Mouse (Mus musculus): Measurements from ENCODE around the gene Atg2a. TPM values are rescaled to one million over a fixed set of nuclear protein-coding genes. Genes with fewer than 3 reads are reported as not detected.
A peak's percentile ranks its signal among the peaks of the same experiment; 100 is the strongest.
"Not testable (repeated sequence)": the region's sequence is repeated elsewhere in the genome, so short reads cannot be mapped to it uniquely, and the experiment has no call there.

Atg2a gene
- total RNA-seq, 2 experiments from 2014 or later = 8.1 to 9.4 TPM

DNA sequence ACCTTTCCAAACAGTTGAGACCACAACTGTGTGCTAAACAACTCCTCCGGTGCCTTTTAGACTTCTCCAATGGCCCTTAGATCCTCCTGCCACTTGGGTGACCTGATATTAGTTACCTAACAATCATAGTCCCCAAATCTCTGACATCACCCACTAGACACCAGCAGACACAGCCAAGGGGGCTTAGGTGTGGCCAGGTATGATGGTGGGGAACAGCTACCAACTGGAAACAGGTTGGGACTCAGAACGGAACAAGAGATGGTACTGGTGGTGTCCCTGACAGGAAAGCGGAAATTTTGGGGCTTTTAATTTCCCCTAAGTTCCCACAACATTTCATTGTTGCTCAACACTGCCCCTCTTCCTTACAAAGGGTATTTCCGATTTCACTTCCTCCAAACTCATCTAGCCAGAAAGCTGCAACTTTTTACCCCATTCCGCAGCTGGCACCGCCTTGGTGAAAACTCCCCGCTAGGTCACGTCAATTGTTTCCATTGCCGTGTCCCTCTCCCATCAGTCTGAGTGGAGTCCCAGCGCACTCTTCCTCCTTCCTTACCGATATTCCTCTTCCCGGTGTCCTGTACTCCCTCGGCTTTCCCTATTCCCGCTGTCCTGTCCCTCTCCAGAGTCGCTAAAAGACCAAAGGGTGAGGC lies 34.4 kb downstream of the Atg2a start:
- ATAC-seq (replicated peaks; ENCODE audit: poor library complexity) = peak; percentile 43

DNA sequence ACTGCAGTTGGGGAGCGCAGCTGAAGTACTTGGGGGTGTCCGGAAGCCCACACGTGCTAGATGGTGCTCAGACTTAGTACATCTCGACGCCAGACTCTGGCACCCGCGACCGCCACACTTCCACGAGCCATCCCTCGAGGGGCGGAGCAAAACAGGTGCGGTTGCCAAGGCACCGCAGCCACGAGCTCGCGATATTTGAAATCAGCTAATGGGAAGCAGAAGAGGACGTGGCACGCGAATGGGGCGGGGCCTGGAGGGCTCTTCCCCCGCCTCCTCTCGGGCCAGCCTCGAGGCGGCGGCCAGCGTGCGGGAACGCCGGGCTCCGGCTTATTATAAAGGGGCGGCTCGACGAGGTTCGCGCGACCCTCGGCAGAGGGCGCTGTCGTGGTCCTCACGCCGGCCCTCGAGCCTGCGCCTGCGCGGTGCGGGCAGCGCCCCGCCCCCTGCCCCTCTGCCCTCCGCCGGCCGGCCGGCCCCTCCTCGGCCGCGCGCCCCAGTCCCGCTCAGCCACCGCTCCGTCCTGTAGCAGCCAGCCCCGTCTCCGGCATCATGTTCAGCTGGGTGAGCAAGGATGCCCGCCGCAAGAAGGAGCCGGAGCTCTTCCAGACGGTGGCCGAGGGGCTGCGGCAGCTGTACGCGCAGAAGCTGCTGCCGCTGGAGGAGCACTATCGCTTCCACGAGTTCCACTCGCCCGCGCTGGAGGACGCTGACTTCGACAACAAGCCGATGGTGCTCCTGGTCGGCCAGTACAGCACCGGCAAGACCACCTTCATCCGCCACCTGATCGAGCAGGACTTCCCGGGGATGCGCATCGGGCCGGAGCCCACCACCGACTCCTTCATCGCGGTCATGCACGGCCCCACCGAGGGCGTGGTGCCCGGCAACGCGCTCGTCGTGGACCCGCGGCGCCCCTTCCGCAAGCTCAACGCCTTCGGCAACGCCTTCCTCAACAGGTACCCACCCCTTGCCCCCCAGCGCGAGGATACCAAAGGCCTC lies 35.3 kb downstream of the Atg2a start, which contains the start of gene Ehd1:
Gene Ehd1, plus strand, starts transcription at position 300 of the 996 bp plus-strand sequence.
- peak; percentile 87 for ATAC-seq (replicated peaks; ENCODE audit: poor library complexity)

DNA sequence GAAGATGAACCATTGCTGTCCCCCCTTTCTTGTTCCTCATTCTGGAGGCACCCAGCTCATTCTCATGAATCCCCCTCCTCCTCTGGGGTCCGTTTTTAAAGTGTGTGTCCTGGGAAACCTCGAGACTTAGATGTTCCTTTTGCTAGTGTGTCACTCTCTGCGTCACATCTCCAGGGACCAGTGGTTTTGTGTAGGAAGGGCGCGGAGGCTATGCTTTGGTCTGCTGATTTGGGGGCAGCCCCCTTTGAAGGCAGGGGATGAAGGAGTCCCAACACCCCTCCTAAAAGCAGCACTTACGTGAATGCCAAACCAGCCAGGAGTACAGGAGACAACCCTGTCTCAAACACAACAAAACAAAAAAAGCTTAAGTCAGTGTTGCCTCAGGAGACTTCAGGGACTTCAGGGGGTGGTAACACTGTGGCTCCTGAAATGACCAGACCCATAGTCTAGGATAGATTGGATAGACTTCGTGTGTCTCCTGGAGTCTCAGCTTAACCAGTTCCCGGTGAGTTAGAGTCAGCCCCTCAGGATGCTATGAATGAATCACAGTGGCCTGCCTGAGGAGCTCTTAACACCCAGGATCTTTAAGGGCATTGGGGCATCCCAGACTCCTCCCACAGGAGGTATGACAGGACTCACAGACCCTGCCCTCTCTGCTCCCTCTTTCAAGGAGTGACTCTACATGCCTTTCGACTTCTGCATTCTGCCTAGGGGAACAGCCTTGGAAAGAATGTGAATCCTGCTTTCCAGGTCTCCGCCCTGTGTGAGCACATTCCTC lies 36.4 kb downstream of the Atg2a start:
- peak; percentile 33 for ATAC-seq (replicated peaks; ENCODE audit: poor library complexity)

DNA sequence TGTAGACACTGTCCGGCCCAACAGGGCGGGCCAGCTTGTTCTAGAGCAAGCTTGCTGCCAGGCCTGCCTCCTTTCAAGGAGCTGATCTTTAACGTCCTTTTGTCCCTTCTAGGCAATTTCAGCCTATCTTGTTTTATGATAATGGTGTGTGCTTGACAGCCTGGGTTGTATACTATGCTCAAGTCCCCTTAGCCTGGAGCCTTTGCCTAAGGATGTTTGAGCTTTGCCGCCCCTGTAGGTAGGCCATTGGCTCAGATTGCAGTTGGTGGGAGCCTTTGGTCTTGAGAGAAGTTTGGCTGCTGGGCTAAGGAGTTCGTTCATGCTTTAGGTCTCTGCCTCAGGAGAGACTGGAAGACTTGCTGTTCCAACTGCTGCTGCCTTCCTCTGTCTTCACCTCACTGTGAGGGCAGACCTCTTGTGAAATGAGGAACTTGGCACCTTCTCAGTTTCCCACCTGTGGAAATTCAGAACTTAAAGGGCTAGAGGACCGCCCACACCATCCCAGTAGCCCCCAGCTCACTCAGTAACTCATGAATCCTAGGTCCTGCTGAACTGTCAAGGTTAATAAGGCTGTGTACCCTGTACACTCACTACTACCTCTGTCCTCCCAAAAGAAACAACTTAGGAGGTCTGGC lies 37.1 kb downstream of the Atg2a start:
- ATAC-seq (replicated peaks; ENCODE audit: poor library complexity) = no peak

DNA sequence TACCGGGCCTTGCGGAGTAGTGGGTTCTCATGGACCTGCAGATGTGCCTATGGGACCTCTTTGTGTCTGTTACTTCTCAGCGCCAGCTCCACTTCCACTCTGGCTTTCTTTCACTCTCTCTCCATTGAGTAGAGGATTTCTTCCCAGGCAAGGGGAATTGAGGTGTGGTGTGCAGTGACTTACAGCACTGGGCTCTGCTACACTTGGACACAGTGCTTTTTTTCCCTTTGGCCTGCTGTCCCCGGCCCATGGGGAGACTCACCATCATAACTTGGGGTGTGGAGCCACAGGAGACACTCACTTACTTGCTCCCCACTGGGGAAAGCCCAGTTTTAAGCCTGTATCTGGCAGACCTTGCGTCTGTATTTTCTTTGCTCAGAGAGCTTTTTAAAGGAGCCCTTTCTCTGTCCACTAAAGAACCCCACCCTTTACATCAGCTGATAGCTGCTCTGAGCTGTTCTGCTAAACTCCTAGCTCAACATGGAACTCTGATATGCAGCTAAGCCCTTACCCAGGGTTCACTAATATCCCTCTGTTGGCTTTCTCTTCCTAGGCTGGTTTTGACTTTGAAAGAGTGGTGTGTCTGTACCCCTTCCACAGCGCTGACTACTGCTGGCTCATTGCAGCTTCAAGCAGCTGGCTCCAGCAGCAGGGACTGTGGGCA lies 38.1 kb downstream of the Atg2a start:
- no peak for ATAC-seq (replicated peaks; ENCODE audit: poor library complexity)

DNA sequence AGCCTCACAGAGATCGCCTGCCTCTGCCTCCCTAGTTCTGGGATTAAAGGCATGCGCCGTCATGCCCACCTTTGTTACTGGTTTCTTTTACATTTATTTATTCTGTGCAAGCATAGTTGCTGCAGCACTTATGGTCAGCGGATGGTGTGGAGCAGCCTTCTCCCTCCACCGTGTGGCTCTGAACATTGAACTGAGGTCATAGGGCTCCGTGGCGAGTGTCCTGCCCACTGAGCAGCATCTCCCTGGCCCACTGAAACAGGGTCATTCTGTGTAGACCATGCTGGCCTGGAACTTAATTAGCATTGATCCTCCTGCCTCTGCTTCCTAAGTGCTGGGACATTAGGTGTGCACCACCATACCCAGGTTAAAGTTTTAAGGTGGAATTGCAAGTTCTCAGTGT lies 39.1 kb downstream of the Atg2a start:
- no peak for ATAC-seq (replicated peaks; ENCODE audit: poor library complexity)

DNA sequence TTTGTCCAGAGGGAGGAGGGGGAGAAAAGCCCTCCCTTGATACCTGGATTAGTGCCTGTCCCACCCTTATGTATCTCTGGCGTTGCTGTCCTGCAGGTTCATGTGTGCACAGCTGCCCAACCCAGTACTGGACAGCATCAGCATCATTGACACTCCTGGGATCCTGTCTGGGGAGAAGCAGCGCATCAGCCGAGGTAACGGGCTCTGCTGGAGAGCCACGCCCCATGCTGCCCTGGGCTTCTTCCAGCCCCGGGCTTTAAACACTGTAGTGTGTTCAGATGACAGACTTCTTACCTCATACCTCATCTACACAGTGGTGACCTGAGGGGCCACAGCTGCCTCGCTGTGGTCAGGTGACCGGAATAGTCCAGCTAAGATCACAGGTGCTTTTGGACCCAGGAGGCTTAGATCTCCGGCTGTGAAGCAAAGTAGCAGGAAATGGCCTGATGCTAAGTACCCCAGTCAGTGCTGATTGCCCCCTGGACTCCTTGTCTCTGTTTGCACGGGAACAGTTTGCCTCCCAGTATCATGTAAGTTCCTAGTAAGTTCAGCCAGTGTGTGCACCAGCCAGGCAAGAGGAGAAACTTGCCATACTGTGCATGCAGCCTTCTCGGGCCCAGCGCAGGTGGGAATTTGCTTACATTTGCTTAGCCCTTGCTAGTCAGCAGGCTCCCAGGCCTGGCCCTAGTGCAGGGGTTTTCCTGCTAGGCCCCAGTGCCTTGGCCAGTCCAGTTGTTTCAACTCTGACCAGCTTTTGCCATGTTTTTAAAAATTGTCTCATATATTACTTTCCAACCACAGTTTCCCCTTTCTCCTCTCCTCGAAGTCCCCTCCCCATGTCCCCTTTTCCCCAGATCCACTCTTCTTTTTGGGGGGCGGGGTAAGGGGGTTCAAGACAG lies 39.9 kb downstream of the Atg2a start:
- ATAC-seq (replicated peaks; ENCODE audit: poor library complexity) = no peak

DNA sequence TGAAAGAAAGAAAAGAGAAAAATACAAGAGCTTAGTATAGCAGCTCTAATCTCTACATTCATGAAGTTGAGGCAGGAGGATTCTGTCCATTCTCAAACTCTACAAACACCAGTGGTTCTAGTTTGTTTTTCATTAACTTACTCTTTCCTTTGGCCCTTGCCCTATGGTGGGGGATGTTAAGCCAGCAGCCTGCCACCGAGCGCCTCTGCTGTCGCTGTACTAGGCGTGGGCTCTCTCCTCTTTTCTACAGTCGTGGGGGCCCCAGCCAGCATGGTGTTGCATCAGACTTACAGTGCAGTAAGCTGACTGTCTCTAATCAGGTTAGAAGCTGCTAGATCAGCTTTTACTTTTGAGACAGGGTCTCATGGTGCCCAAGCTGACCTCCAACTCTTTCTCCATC lies 41.5 kb downstream of the Atg2a start:
- ATAC-seq (replicated peaks; ENCODE audit: poor library complexity) = no peak

DNA sequence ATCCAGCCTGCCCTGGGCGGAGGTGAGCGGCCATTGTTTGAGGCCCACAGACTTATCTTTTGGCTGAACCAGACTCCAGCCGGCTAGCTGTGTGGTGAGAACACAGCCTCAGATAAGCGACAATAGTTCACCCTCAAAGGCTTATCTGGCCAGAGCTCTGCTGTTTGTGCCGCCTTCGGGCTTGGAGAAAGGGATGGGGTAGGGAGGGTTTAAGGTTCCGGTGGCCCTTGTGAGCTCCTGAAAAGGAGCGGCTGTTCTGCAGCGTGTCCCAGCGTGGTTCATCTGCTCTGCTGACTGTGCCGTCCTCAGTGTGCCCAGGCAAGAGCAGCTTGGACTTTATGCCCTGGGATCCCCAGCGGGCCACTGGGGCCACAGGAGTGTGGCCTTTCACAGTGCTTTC lies 43.0 kb downstream of the Atg2a start:
- ATAC-seq (replicated peaks; ENCODE audit: poor library complexity) = peak; percentile 88

DNA sequence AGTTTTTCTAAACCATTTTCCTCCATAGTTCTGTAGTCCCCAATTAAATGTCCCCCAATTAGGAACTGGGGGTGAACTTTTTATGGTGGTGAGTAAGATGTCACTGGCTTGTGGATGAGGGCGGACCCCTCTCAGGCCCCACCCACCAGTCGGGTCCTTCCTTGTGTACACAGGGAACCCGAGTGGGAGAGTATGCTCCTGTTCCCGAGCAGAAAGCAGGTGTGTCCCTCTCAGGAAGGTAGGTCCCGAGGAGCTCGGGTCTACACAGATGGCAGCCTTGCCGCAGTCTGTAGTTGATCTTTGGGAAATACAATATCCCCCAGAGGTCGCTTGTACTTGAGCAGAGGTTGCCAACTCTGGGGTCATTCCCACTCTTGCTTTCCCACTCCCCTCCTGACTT lies 43.8 kb downstream of the Atg2a start:
- ATAC-seq (replicated peaks; ENCODE audit: poor library complexity) = no peak

DNA sequence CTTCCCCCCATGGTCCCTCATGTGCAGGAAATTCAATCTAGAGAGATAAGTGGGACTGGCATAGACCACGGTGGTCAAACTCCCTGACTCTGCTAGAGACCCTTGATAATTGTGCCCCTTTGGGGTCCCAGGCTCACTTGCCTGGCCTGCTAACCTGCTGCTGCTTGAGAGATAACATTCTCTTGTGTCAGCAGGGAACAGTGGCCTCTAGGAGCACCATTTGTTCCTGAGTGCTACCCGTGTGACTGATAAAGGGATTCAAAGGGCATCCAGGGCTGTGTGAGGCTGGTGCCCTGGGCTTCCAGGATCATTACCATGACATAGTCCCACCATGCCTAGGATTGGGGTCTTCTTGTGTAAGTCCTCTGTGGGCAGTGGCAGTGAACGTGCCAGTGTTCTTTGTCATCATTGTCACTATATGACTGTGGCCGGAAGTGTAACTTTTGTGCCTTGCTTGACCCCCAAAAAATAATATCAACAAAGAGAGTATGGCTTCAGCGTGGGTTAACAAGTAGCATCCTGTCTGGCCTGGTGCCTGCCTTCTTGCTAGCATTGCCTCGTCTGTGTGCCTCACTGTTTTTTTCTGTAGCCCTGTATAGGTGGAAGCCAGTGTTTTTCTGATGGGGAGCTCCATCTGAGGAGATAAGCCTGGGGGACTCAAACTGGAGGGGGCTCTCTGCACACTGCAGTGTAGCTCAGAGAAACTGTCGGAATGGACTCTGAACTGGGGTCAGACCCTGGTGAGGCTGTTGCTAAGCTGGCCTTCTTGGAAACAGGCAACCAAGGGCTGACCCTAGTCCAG lies 44.4 kb downstream of the Atg2a start:
- peak; percentile 39 for ATAC-seq (replicated peaks; ENCODE audit: poor library complexity)

DNA sequence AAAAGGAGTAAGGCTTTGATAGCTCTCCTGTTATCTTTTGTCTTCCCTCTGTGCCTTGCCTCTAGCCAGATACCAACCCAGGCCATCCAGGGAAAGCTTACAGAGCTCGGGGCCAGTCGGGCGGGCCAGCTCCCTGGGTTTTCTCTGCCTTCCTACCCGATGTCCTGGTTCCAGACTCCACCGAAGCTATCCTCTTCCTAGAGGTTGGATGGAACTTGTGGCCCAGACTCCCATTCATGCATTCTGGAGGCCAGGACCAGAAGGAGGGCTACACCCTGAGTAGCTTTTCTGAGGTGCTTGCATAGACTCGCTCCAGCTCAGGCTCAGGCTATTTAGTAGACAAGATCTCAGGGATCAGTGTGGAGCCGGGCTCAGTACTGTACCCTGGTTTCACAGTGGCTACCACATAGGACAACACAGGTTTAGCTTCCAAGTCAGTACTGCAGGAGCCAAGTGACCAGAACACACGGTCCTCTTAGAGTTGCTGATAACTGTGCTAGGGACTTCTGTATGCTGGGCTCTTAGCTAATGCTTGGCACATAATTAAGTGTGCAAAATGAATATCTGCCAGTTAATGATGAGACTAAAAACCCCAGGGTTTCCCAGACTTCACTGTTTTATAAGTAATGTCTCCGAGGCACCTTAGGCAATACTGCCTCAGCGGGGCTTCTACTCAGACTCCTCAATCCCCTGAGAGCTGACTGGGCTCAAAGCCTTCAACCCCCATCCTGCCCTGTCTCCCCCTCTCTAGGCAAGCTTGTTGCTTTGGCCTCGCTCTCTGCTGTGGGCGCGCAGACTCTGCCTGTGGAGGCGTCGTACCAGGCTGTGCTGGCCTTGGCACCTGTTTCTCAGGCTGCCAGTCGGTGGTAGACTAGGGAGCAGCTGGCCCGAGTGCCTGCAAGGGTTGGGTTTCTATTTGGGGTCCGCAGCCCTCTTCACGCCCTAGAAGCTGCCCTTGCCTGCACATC lies 45.2 kb downstream of the Atg2a start:
- ATAC-seq (replicated peaks; ENCODE audit: poor library complexity) = no peak

DNA sequence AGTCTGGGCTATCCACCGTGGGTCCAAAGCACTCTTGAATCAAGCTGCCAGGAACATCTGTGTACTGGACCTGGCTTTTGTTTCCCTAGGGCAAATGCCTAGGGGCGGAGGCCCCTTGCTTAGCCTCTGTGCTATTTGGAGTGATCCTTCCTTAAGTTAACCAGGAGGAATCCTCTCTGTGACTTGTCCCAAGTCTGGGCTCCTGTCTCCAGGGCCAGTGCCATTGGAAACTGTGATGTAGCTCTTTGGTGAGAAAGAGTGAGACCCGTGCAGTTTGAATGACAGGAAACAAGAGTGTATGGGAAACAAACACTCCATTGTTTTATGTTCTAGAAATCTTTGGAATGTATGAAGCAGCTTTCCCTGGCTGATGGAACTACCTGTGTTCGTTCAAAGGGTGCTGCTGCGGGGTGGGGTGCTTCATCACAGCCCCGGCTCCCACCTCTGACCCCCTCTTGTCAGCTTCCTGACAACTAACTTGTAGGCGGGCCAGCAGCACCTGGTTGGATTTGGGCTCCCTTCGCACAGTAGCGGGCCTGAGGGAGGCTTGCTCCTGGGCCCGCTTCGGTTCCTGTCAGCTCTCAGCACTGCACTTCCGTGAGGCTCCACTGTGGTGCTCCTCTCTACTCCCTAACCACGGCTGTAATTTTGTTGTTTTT lies 46.9 kb downstream of the Atg2a start:
- no peak for ATAC-seq (replicated peaks; ENCODE audit: poor library complexity)

DNA sequence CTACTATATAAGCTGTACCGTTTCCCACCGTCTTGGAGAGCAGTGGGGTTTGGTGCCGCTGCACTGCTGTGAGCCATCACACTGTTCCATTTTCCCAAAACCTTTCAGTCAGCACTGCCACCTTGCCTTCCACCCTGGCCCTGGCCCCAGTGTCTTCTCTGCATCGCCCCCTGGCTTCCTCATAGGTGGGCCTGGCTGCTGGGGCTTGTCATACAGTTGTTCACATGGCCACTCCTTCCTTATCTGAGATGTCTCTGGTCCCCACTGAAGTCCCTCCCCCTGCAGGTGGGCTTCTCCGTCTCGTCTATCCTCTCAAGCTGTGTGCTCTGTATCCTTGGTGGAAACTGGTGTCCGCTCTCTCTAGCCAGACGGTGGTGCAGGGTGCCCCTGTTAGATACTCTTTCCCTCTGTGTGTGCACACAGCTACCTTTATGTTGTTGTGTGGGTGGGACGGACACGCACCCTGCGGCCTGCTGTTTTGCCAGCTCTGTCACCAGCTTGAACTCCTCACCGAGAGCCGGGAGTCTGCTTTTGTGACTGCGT lies 48.3 kb downstream of the Atg2a start:
- no peak for ATAC-seq (replicated peaks; ENCODE audit: poor library complexity)

DNA sequence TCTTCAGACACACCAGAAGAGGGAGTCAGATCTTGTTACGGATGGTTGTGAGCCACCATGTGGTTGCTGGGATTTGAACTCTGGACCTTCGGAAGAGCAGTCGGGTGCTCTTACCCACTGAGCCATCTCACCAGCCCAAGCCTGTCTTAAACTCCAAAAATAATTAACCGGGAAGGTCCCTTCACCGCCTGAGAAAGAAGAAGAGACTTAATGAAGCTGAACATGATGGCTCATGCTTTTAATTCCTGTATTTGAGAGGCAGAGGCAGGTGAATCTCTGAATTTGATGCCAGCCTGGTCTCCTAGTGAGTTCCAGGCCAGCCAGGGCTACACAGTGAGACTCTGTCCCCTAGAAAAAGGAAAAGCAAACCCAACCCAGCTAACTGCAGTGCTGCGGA lies 49.2 kb downstream of the Atg2a start:
- not testable (repeated sequence) for ATAC-seq (replicated peaks; ENCODE audit: poor library complexity)

DNA sequence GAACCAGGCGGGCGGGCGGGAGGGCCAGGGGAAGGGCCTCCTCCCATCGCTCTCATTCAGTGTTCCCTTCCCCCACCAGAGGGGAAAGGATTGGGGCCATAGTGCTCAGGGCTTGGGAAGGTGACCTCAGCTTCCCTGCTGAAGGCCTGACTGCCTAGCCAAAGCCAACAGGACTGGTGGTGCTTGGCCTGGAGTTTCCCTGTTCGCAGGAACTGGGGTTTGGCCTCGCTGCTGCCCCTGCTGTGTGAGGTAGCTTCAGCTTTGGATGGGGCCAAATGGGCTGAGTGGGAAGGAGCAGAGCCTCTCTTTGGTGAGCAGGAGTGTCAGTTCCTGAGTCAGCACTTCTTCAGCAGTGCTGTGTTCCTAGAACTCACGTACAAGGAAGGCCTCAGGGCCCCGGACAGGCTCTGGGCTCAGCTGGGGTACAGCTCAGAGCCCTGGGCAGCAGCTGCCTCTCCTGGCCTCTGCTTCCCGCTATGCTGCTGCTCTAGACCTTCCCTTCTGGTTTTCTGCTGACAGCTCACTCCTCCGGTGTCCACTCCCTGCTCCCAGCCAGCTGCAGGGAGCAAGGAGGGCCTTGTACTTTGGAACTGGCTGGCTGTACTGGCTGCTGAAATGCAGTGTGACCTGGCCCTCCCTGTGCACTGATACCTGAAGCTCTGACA lies 49.8 kb downstream of the Atg2a start:
- ATAC-seq (replicated peaks; ENCODE audit: poor library complexity) = no peak

All from megakaryocyte progenitor cell, adult 5-6 weeks (primary cell).